Mouse (Mus musculus): Measurements from ENCODE around the gene Vars. TPM values are rescaled to one million over a fixed set of nuclear protein-coding genes. Genes with fewer than 3 reads are reported as not detected.

Vars gene
- polyA plus RNA-seq, 1 experiment from 2014 or later: 54.8 TPM

DNA sequence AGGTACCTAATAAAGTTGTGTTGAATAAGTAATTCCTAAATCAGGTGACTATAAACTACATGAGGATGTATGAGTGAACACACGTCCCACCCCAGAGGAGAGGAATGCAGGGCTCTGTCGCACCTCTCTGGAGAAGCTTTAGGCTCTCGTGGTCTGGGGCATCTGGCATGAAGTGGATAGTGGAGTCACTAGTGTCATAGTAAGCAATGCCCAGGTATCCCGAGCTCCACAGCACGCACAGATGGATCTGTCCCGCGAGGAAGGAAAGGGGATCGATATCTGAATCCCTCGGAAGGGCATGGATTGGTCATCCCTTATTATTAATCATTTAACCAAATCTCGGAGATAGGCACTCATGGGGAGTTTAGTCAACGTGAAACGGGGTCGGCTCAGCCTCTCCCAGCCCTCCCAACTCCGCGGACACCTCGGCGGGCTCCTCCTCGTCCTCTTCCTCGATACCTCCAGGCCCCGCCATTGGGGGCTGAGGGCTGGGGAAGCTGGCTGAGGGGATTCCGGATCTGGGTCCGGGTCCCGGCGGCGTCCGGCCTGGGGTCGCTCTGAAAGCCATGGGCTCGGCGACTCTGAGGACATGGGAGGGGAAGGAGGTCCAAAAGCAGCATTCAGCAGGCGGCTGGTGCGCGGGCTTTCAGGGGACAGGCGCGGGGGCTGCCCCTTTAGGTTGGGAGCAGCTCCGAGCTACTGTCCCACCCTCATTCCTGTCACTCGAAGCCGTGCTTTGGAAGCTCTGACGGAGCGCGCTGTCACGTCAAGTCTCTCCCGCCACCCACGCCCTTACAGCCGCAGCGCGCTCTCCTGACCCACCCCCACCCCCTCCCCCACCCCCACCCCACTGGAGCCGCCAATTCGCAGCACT, 45.3 kb downstream of the Vars start:
- WGBS: 6% methylated on average over 41 of the region's 48 CpGs
- Histone ChIP-seq H3K4me3 (ENCODE audit: low read depth, low read length) (peak overlapping the region; percentile 67), H3K27ac (ENCODE audit: low read length) (peak overlapping the region; percentile 64), H3K36me3 (ENCODE audit: control insufficient read depth, insufficient read depth, low read length) (no peaks in the 10 kb centered on the region), H3K9ac (ENCODE audit: low read depth, low read length) (peak overlapping the region; percentile 86), H3K4me1 (ENCODE audit: control insufficient read depth, insufficient read depth, low read length) (peaks cover 7% of the 10 kb centered on the region), H3K27me3 (ENCODE audit: control insufficient read depth, insufficient read depth, low read depth, low read length) (no peaks in the 10 kb centered on the region), H3K9me3 (replicated peaks; ENCODE audit: control insufficient read depth, low read length, poor library complexity, severe bottlenecking) (no peaks in the 10 kb centered on the region), H3K4me2 (ENCODE audit: low read length) (peak overlapping the region; percentile 100)
- peak; percentile 84 for ATAC-seq

DNA sequence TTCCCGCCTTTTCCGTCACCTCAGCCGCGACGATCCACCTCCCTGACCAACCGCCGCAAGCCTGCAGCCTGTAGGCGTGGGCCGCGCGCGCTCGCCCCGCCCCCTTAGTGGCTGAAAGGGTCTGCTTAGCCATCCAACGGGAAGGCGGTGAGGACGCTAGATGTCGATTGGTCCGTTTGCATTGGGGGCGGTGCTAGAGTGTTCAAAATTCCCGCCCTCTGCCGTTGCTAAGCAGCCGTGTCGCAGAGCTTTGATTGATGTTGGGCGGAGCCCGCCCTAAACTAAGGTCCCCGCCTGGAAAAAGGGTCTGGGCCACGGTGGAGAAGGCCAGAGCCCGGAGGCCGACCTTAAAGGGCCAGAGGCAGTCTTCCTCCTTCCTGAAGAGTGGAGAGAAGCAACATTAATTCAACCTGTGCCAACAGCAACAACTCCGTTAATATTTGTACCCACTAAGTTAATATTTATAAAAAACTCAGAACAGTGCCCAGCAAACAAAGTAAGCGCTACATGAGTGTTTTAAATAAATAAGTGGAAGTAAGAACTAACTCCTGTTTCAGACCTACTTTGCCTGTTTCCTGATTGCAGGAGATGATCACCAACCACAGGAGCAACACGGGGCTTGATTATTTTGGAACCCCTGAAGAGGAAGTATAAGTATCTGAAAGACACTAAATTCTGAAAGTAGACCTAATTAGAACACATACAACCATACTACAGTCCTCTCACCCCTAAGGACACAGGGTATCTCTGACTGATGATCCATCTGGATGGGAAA, 46.1 kb downstream of the Vars start, which contains the start of gene Msh5:
Msh5 (minus strand) TSS at position 65 of the 775 bp plus-strand sequence.
- H3K27me3 ChIP-seq (ENCODE audit: control insufficient read depth, insufficient read depth, low read depth, low read length): no peaks in the 10 kb centered on the region
- peak within 1 kb of the TSS; percentile 86 for H3K9ac ChIP-seq (ENCODE audit: low read depth, low read length)
- no peaks in the 10 kb centered on the region for H3K36me3 ChIP-seq (ENCODE audit: control insufficient read depth, insufficient read depth, low read length)
- no peaks in the 10 kb centered on the region for H3K9me3 ChIP-seq (replicated peaks; ENCODE audit: control insufficient read depth, low read length, poor library complexity, severe bottlenecking)
- peak; percentile 99 for ATAC-seq
- peak within 1 kb of the TSS; percentile 100 for H3K4me2 ChIP-seq (ENCODE audit: low read length)
- WGBS: 3% methylated on average over 33 of the region's 33 CpGs
- H3K4me1 ChIP-seq (ENCODE audit: control insufficient read depth, insufficient read depth, low read length): peaks cover 11% of the 10 kb centered on the region
- H3K27ac ChIP-seq (ENCODE audit: low read length): peak within 1 kb of the TSS; percentile 64
- H3K4me3 ChIP-seq (ENCODE audit: low read depth, low read length): peak within 1 kb of the TSS; percentile 67

DNA sequence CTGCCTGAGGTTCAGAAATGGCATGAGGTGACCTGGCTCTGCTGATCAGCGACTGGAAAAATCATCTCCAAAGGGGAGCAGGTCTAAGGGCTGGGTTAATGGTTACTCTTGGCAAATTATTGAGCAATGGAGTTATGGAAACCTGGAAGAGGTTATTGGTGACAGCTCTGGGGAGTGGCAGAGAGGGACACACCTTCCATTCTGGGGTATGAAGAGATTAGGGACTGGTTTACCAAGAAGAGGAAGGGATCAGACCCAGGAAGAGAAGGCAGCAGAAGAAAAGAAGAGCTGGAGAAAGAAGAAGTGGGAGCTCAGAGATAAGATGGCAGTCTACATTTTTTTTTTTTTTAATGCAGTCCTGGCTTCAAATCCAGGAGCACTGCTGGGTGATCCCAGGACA, 46.9 kb downstream of the Vars start:
- no peak overlapping the region for H3K27ac ChIP-seq (ENCODE audit: low read length)
- peaks cover 11% of the 10 kb centered on the region for H3K4me1 ChIP-seq (ENCODE audit: control insufficient read depth, insufficient read depth, low read length)
- WGBS: 64% methylated on average over 1 of the region's 1 CpGs

DNA sequence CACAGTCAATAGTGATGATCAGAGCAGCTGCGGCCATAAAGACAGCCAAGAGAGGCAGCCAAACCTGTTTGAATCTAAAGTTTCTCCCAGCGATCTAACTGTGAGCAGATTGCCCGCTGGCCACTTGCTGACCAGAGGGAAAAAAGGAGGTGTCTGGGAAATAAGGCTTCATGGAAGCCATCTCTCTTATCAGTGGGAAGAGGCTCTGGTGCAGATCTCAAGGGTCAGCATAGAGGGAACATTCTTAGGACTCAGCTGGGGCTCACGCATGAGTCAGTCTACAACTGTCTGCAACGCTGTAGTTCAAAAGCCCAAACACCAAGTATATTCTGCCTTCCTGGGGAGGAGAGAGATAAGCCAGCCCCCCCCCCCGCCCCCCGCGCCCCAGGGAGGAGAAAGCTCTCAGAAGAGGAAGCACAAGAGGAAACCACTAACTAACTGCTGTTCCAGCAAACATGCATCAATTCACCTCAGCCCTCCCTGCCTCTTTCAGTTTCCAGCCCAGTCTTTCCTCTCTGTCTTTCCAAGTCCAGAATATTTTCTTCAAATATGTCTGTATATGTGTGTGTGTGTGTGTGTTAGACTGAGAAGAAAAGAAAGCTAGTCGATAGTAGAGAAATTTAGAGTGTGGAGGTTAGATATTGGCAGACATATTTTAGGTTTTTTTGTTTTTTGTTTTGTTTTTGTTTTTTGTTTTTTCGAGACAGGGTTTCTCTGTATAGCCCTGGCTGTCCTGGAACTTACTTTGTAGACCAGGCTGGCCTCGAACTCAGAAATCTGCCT, 47.6 kb downstream of the Vars start:
- H3K9ac ChIP-seq (ENCODE audit: low read depth, low read length): no peak overlapping the region
- no peak overlapping the region for H3K4me3 ChIP-seq (ENCODE audit: low read depth, low read length)
- H3K4me1 ChIP-seq (ENCODE audit: control insufficient read depth, insufficient read depth, low read length): peaks cover 11% of the 10 kb centered on the region
- no peak overlapping the region for H3K4me2 ChIP-seq (ENCODE audit: low read length)
- WGBS: 40% methylated on average over 9 of the region's 11 CpGs
- no peaks in the 10 kb centered on the region for H3K36me3 ChIP-seq (ENCODE audit: control insufficient read depth, insufficient read depth, low read length)
- peak overlapping the region; percentile 54 for H3K27ac ChIP-seq (ENCODE audit: low read length)
- no peak for ATAC-seq
- H3K9me3 ChIP-seq (replicated peaks; ENCODE audit: control insufficient read depth, low read length, poor library complexity, severe bottlenecking): no peaks in the 10 kb centered on the region
- no peaks in the 10 kb centered on the region for H3K27me3 ChIP-seq (ENCODE audit: control insufficient read depth, insufficient read depth, low read depth, low read length)

More for the DNA sequence above, 46.9 kb downstream of the Vars start:
- Histone ChIP-seq H3K9ac (ENCODE audit: low read depth, low read length) (no peak overlapping the region), H3K4me2 (ENCODE audit: low read length) (no peak overlapping the region), H3K9me3 (replicated peaks; ENCODE audit: control insufficient read depth, low read length, poor library complexity, severe bottlenecking) (no peaks in the 10 kb centered on the region), H3K36me3 (ENCODE audit: control insufficient read depth, insufficient read depth, low read length) (no peaks in the 10 kb centered on the region), H3K4me3 (ENCODE audit: low read depth, low read length) (no peak overlapping the region), H3K27me3 (ENCODE audit: control insufficient read depth, insufficient read depth, low read depth, low read length) (no peaks in the 10 kb centered on the region)
- no peak for ATAC-seq

DNA sequence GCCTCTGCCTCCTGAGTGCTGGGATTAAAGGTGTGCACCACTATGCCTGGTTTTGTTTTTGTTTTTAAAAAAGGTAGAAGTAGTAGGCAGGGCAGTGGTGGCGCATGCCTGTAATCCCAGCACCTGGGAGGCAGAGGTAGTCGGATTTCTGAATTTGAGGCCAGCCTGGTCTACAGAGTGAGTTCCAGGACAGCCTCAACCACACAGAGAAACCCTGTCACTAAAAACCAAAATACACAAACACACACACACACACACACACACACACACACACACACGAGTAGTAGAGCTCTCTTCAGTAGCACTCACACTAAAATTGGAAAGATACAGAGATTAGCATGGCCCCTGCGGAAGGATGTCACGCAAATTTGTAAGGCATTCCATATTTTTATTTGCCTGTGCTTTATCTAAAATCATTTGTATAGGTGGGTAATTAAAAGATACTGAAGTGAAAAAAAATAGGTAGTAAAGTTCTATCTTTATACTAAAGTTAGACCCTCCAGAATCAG, 48.2 kb downstream of the Vars start:
- Histone ChIP-seq H3K27ac (ENCODE audit: low read length) (no peak overlapping the region; the same call in 1 of the 2 replicates), H3K36me3 (ENCODE audit: control insufficient read depth, insufficient read depth, low read length) (no peaks in the 10 kb centered on the region), H3K9me3 (replicated peaks; ENCODE audit: control insufficient read depth, low read length, poor library complexity, severe bottlenecking) (no peaks in the 10 kb centered on the region), H3K4me3 (ENCODE audit: low read depth, low read length) (no peak overlapping the region), H3K4me1 (ENCODE audit: control insufficient read depth, insufficient read depth, low read length) (peaks cover 11% of the 10 kb centered on the region), H3K4me2 (ENCODE audit: low read length) (no peak overlapping the region; the same call in 1 of the 2 replicates), H3K9ac (ENCODE audit: low read depth, low read length) (no peak overlapping the region), H3K27me3 (ENCODE audit: control insufficient read depth, insufficient read depth, low read depth, low read length) (no peaks in the 10 kb centered on the region)
- 74% methylated on average over 5 of the region's 5 CpGs for WGBS
- no peak for ATAC-seq

DNA sequence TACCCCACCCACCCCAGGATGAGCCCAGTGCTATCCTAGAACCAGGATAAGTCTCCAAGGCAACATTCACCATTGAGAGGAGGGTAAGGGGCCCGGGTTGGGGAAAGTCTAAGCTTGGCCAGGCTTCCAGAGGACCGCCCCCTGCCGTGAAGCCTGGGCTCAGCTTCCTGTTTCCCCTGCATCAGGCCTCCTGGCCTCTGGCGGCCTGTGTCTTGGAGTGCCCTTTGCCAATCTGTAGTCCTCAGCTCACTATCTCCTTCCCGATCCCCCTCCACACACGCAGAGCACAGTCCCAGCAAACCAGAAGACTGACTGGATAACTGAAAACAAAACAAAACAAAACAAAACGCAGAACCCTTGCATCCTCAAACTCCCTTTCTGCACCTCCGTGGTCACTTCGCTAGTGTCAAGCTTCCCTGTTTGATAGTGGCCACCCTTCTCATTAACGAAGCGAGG, 48.8 kb downstream of the Vars start, which contains the start of gene Clic1:
Clic1 (plus strand) TSS at position 406 of the 456 bp plus-strand sequence.
- Histone ChIP-seq H3K4me1 (ENCODE audit: control insufficient read depth, insufficient read depth, low read length) (peaks cover 11% of the 10 kb centered on the region), H3K4me3 (ENCODE audit: low read depth, low read length) (peak within 1 kb of the TSS; percentile 35), H3K9ac (ENCODE audit: low read depth, low read length) (peak within 1 kb of the TSS; percentile 61), H3K4me2 (ENCODE audit: low read length) (peak within 1 kb of the TSS; percentile 41), H3K36me3 (ENCODE audit: control insufficient read depth, insufficient read depth, low read length) (no peaks in the 10 kb centered on the region), H3K27me3 (ENCODE audit: control insufficient read depth, insufficient read depth, low read depth, low read length) (no peaks in the 10 kb centered on the region), H3K27ac (ENCODE audit: low read length) (peak within 1 kb of the TSS; percentile 75), H3K9me3 (replicated peaks; ENCODE audit: control insufficient read depth, low read length, poor library complexity, severe bottlenecking) (no peaks in the 10 kb centered on the region)
- 7% methylated on average over 10 of the region's 11 CpGs for WGBS
- no peak for ATAC-seq

DNA sequence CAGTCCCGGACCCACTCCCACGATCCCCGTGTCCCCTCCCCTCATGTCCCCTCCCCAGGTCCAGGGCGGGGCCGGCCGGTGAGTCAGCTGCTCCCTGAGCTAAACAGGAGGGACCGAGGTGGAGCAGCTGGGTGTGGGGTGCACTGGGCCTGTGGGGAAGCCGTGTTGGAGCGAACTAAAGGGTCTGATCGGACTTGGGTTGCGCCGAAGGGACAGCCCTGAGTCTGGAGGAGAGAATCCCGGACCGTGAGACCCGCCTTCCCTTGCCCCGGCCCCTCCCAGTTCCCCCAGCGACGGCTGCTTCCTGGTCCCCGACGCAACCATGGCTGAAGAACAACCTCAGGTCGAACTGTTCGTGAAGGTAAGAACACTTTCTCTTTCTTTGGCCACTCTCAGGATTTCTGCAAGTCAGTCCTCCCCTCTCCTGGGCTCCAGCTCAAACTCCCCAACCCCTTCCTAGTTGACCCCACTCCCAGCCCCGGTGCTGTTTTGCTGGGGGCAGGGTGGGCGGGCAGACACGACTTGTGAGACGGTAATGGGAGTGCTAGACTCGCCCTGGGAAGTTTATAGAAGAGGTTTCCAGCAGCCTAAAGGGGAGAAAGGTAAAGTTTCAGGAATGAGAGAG, 49.5 kb downstream of the Vars start:
- no peak for ATAC-seq
- H3K36me3 ChIP-seq (ENCODE audit: control insufficient read depth, insufficient read depth, low read length): no peaks in the 10 kb centered on the region
- H3K9ac ChIP-seq (ENCODE audit: low read depth, low read length): peak overlapping the region; percentile 61
- WGBS: 1% methylated on average over 27 of the region's 27 CpGs
- no peaks in the 10 kb centered on the region for H3K9me3 ChIP-seq (replicated peaks; ENCODE audit: control insufficient read depth, low read length, poor library complexity, severe bottlenecking)
- peaks cover 11% of the 10 kb centered on the region for H3K4me1 ChIP-seq (ENCODE audit: control insufficient read depth, insufficient read depth, low read length)
- H3K4me2 ChIP-seq (ENCODE audit: low read length): peak overlapping the region; percentile 41
- H3K27ac ChIP-seq (ENCODE audit: low read length): peak overlapping the region; percentile 75
- no peaks in the 10 kb centered on the region for H3K27me3 ChIP-seq (ENCODE audit: control insufficient read depth, insufficient read depth, low read depth, low read length)
- peak overlapping the region; percentile 35 for H3K4me3 ChIP-seq (ENCODE audit: low read depth, low read length)

Data from midbrain, embryonic 16.5 days (tissue).